Mouse (Mus musculus): ENCODE data around the gene Ppp2r5a. TPM values are rescaled to one million over a fixed set of nuclear protein-coding genes. Genes with fewer than 3 reads are reported as not detected.

The Ppp2r5a gene
- polyA plus RNA-seq, 1 experiment = 14.2 TPM

DNA sequence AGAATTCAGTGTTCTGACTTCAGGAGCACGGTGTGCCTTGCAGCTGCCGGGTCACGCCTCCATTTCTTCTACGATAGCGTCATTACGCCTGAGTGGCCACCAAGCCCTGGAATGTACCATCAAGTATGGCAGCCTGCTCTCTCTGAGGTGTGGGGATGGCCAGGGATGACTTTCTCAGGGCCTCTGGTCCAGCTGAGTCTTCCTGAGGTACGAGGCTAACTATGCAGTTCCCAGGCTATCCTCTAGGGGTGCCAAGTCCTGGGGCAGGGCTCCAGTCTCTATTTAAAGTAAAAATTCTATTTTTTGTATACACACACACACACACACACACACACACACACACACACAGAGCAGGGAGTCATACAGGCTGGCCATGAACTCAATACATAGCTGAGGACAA is 97.5 kb downstream of the Ppp2r5a start:
- no peaks in the 10 kb centered on the region for H3K27me3 ChIP-seq (ENCODE audit: control insufficient read depth, insufficient read depth, low read length)
- H3K4me1 ChIP-seq (ENCODE audit: control insufficient read depth, insufficient read depth, low read length) = no peaks in the 10 kb centered on the region
- no peak overlapping the region for H3K27ac ChIP-seq (ENCODE audit: control insufficient read depth, insufficient read depth, low read depth, low read length)
- no peak overlapping the region for H3K4me3 ChIP-seq (ENCODE audit: control insufficient read depth, low read depth, low read length)
- TF ChIP-seq POLR2A (IDR thresholded peaks at IDR 0.05; ENCODE audit: control insufficient read depth, low read depth, low read length) (no peak), CTCF (IDR thresholded peaks at IDR 0.05; ENCODE audit: control insufficient read depth, insufficient read depth, insufficient replicate concordance, low read depth, low read length) (no peak)
- no peaks in the 10 kb centered on the region for H3K36me3 ChIP-seq (ENCODE audit: control insufficient read depth, insufficient read depth, low read length)

DNA sequence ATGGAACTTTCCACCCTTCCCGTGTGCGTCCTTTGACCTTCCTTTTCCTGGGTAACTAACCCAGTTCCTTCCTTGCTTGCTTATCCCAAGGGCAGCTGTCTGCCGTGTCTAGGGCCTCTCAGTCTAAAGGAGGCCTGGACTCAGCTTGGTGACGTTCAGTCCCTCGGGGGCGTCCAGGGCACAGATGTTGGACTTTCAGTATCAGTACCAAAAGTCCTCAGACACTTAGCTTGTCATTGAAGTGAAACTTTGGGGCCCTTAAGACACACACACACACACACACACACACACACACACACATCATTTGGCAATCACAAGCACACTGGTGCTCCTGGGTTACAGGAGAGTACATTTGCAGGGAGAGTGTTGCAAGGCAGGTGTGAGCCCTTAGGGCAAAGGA is 98.9 kb downstream of the Ppp2r5a start:
- TF ChIP-seq CTCF (IDR thresholded peaks at IDR 0.05; ENCODE audit: control insufficient read depth, insufficient read depth, insufficient replicate concordance, low read depth, low read length) (no peak), POLR2A (IDR thresholded peaks at IDR 0.05; ENCODE audit: control insufficient read depth, low read depth, low read length) (no peak)
- Histone ChIP-seq H3K4me1 (ENCODE audit: control insufficient read depth, insufficient read depth, low read length) (no peaks in the 10 kb centered on the region), H3K4me3 (ENCODE audit: control insufficient read depth, low read depth, low read length) (no peak overlapping the region), H3K27me3 (ENCODE audit: control insufficient read depth, insufficient read depth, low read length) (no peaks in the 10 kb centered on the region), H3K36me3 (ENCODE audit: control insufficient read depth, insufficient read depth, low read length) (no peaks in the 10 kb centered on the region), H3K27ac (ENCODE audit: control insufficient read depth, insufficient read depth, low read depth, low read length) (no peak overlapping the region)

DNA sequence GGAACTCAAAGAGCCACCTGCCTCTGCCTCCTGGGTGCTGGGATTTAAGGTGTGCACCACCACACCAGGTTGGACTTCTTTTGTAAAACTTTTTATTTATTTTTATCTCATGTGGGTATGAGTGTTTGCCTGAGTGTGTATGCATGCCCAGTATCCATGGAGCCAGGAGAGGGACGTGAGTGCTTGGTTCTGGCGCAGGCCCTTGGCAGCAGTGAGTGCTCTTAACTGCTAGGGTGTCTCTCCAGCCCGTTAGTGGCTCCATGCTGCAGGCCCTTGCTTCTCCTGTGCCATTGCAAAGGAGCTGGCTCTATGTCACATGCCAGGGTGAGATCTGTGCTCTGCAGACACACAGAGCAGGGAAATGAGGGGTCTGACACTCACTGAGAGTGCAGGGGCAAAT is 99.3 kb downstream of the Ppp2r5a start:
- TF ChIP-seq POLR2A (IDR thresholded peaks at IDR 0.05; ENCODE audit: control insufficient read depth, low read depth, low read length) (no peak), CTCF (IDR thresholded peaks at IDR 0.05; ENCODE audit: control insufficient read depth, insufficient read depth, insufficient replicate concordance, low read depth, low read length) (no peak)
- no peaks in the 10 kb centered on the region for H3K36me3 ChIP-seq (ENCODE audit: control insufficient read depth, insufficient read depth, low read length)
- no peak overlapping the region for H3K27ac ChIP-seq (ENCODE audit: control insufficient read depth, insufficient read depth, low read depth, low read length)
- H3K4me3 ChIP-seq (ENCODE audit: control insufficient read depth, low read depth, low read length) = no peak overlapping the region
- no peaks in the 10 kb centered on the region for H3K4me1 ChIP-seq (ENCODE audit: control insufficient read depth, insufficient read depth, low read length)
- no peaks in the 10 kb centered on the region for H3K27me3 ChIP-seq (ENCODE audit: control insufficient read depth, insufficient read depth, low read length)

Other genes starting within 250 kb of the Ppp2r5a start
- 80.7 and 82.4 TPM in 2 replicates for gene Fam71a, start 238.5 kb downstream of the Ppp2r5a start, polyA plus RNA-seq (2012; rRNA removed)
- 0.16 TPM in 1 of 2 replicates, not detected in the other for gene Atf3, start 185.2 kb downstream of the Ppp2r5a start, polyA plus RNA-seq (2012; rRNA removed)
- gene Nenf, start 85.1 kb downstream of the Ppp2r5a start, polyA plus RNA-seq (2012; rRNA removed) = 32.5 and 38.2 TPM in 2 replicates
- gene Tmem206, start 77.4 kb downstream of the Ppp2r5a start, polyA plus RNA-seq (2012; rRNA removed) = 15.7 and 20.2 TPM in 2 replicates
- gene Dtl, start 172.3 kb upstream of the Ppp2r5a start, polyA plus RNA-seq (2012; rRNA removed) = 16.0 and 19.5 TPM in 2 replicates
- 20.4 and 21.7 TPM in 2 replicates for gene Ints7, start 172.4 kb upstream of the Ppp2r5a start, polyA plus RNA-seq (2012; rRNA removed)

All from testis, adult 2 months (tissue).